ENCODE assay signal across 8 mouse cellular contexts in the genomic region with DNA sequence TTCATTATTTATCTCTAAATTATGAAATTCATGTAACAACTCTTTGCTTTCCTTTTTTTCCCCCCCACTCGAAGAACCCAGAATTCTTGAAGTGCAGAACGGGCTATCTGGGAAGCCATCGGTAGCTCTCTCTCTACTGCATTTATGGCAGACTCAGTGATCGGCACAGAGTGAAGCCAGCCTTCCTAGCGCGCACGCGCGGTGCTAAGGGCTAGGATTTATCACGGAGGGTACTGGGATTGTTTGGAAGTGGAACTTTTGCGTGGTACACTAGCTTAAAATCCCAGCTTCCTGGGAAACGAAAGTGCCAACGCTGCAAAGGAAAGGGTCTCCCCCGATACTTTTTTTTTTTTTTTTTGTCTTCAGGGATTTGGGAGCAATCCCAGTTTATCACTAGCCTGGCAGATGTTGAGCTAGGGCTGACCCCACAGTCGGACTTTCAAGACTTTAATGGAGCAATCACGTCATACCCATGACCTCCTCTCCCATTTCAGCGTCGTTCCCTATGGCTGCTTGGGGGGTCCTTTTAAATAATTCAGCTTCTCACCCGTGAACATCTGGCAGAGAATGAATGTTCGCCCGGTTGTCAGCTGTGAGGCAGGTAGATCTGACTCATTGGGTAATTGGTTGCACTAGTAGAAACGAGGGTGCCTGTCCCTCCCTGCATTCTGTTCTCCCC.
A peak's percentile ranks its signal among the peaks of the same experiment; 100 is the strongest.
DNase-seq lines count a peak whose midpoint lies in the region; ATAC-seq lines count a peak whose summit lies in the region.

No protein-coding gene starts in this region.

- H3K4me2 ChIP-seq in hindbrain, embryonic 12.5 days (replicated peaks) = peak overlapping the region; percentile 21; the same call in 1 of the 2 replicates
- H3K4me2 ChIP-seq in limb, embryonic 12.5 days = peak overlapping the region; percentile 46

- WGBS in heart, embryonic 10.5 days = 46% methylated on average over 22 of the region's 22 CpGs
- 42% methylated on average over 22 of the region's 22 CpGs for WGBS in hindbrain, embryonic 12.5 days
- 27% methylated on average over 22 of the region's 22 CpGs for WGBS in limb, embryonic 12.5 days

- no peak overlapping the region for H3K9ac ChIP-seq in hindbrain, embryonic 12.5 days
- H3K9ac ChIP-seq in limb, embryonic 12.5 days (replicated peaks) = no peak overlapping the region

- intact Hi-C loops in heart, postnatal 36 days (cut with DNase I) = no loop called here

- no peak for ATAC-seq in hindbrain, embryonic 12.5 days (ENCODE audit: low FRiP score)
- ATAC-seq in limb, embryonic 12.5 days (ENCODE audit: insufficient number of reproducible peaks, insufficient read depth, low FRiP score, low TSS enrichment, low read depth) = peak; percentile 16; the same call in 1 of the 2 replicates

- no peaks in the 10 kb centered on the region for H3K9me3 ChIP-seq in heart, embryonic 10.5 days
- H3K9me3 ChIP-seq in hindbrain, embryonic 12.5 days (replicated peaks) = no peaks in the 10 kb centered on the region
- H3K9me3 ChIP-seq in limb, embryonic 12.5 days = no peaks in the 10 kb centered on the region; the same call in 1 of the 2 replicates

- no peak for DNase-seq in heart, embryonic 10.5 days (ENCODE audit: low spot score)
- DNase-seq in heart, postnatal 36 days = no peak
- DNase-seq in adrenal gland, postnatal 36 days = peak; percentile 58 to 64
- DNase-seq in retina, embryonic 14.5 days (ENCODE audit: low spot score) = peak; percentile 26
- DNase-seq in cerebellum, postnatal 36 days = no peak
- no peak for DNase-seq in spleen, adult 18-20 months

- peak overlapping the region; percentile 32; the same call in 1 of the 2 replicates for H3K4me3 ChIP-seq in heart, embryonic 10.5 days
- H3K4me3 ChIP-seq in hindbrain, embryonic 12.5 days = no peak overlapping the region
- H3K4me3 ChIP-seq in limb, embryonic 12.5 days (replicated peaks) = peak overlapping the region; percentile 6

- H3K27ac ChIP-seq in heart, embryonic 10.5 days = no peak overlapping the region
- H3K27ac ChIP-seq in hindbrain, embryonic 12.5 days = no peak overlapping the region
- H3K27ac ChIP-seq in limb, embryonic 12.5 days = 0 out of 2 replicates have a peak overlapping the region, but pooled peaks have one; percentile 29

- no peaks in the 10 kb centered on the region for H3K36me3 ChIP-seq in heart, embryonic 10.5 days
- no peaks in the 10 kb centered on the region for H3K36me3 ChIP-seq in hindbrain, embryonic 12.5 days
- H3K36me3 ChIP-seq in limb, embryonic 12.5 days = no peaks in the 10 kb centered on the region

- 0 out of 2 replicates have a peak, but pooled peaks cover 20% of the 10 kb centered on the region for H3K27me3 ChIP-seq in heart, embryonic 10.5 days (ENCODE audit: insufficient read depth, poor library complexity, severe bottlenecking)
- H3K27me3 ChIP-seq in hindbrain, embryonic 12.5 days = peaks cover 5% of the 10 kb centered on the region
- H3K27me3 ChIP-seq in limb, embryonic 12.5 days = peaks cover 51% of the 10 kb centered on the region

- H3K4me1 ChIP-seq in heart, embryonic 10.5 days = peaks cover 8% of the 10 kb centered on the region; the same call in 1 of the 2 replicates
- H3K4me1 ChIP-seq in hindbrain, embryonic 12.5 days = peaks cover 7% of the 10 kb centered on the region; the same call in 1 of the 2 replicates
- peaks cover 18% of the 10 kb centered on the region for H3K4me1 ChIP-seq in limb, embryonic 12.5 days (replicated peaks)

Comparison
In these comparisons a context has a peak if more than half of its experiments do, and no peak if none do; other contexts are left out.
1. DNase-seq: peak in adrenal gland, postnatal 36 days (2 of 2) and retina, embryonic 14.5 days (single experiment); none in heart, embryonic 10.5 days (single experiment), heart, postnatal 36 days (0 of 2), cerebellum, postnatal 36 days (0 of 2) and spleen, adult 18-20 months (0 of 2).